Mouse (Mus musculus) cortical plate, adult 2 months (tissue): ENCODE data around the gene Ier3.

Source experiments
- CTCF ChIP-seq: fragments of 200-500 bp; IDR thresholded peaks from 2 replicates; pipeline ENCODE4 v1.5.1; 2011; ENCODE audit warnings: mild to moderate bottlenecking, control low read depth, low read length; ENCODE audit not compliant: insufficient read depth; ENCODE audit errors: extremely low read depth
- POLR2A ChIP-seq: fragments of 200-500 bp; IDR thresholded peaks from 2 replicates; pipeline ENCODE4 v1.6.1; 2011; ENCODE audit warnings: mild to moderate bottlenecking, low read length, control low read depth; ENCODE audit not compliant: insufficient read depth; ENCODE audit errors: extremely low read depth

GRCm38 (mm10) chr17:35803020-35803419 lies 18.5 kb upstream of the Ier3 start:
- TF ChIP-seq POLR2A (no peak), CTCF (no peak)
